Mouse (Mus musculus): ENCODE measurements at regions not wholly inside any gene's neighbourhood (a gene's known extent, or its start where the extent isn't known, plus 50 kb on each side); places are given as distances from the start of the nearest gene placed in this dataset.

DNA sequence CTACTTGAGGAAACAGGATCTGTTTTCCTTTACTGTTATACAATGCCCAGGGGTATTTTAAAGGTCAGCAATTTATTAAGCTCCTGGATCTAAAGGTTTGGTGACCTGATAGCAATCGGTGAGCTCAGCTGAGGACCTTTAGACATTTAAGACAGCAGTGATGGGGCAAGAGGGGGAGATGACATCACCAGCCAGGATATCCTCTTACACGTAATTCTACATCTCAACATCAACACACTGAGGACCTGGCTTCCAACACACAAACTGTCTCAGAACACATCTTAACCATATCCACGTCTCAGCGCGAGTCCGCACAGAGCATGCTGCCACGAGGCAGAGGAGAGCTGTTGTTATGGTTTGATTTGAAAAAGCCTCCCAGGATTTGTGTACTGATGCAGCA is 69.2 kb downstream of the Nhlrc3 start:
- DNase-seq (ENCODE audit: extremely low spot score in 1 of 2, low spot score in 1 of 2): no peak

DNA sequence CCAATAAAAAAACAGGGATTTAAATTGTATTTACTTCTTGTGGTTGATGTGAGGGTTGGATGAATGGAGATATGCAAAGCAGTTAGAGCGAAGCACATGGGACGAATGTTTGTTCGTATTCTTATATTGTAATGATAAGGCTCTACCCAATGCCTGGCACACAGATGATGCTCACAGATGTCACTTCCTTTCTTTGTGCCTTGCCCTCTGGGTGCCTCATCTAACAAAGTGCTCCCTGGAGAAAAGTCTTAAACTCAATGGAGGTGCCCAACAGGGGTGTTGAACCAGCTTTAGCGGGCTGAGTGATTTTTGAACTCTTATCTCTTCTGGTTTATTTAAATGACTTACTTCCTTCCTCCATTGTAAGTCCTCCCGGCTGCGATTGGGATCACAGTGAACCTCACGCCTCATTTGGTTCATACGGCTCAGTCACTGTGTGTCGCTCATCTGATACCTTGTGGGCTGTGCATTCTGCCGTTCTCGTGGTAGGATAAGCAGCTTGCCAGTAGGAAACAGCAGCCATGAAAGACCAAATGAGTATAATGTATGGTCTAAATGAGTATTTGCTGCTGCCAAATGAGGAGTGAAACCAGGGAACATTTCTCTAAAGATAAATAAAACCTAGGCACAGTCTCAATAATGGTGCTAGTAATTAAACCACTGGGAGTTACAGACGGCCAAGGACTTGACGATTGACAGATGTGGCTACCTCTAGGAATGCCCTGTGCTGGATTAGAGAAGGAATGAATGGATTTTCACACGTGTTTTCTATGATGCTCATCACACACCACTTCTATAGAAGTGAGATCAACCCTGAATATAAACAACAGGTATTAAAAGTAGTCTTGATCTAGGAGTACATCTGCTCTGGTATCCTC is 81.2 kb downstream of the Nhlrc3 start:
- DNase-seq (ENCODE audit: extremely low spot score in 1 of 2, low spot score in 1 of 2): no peak

DNA sequence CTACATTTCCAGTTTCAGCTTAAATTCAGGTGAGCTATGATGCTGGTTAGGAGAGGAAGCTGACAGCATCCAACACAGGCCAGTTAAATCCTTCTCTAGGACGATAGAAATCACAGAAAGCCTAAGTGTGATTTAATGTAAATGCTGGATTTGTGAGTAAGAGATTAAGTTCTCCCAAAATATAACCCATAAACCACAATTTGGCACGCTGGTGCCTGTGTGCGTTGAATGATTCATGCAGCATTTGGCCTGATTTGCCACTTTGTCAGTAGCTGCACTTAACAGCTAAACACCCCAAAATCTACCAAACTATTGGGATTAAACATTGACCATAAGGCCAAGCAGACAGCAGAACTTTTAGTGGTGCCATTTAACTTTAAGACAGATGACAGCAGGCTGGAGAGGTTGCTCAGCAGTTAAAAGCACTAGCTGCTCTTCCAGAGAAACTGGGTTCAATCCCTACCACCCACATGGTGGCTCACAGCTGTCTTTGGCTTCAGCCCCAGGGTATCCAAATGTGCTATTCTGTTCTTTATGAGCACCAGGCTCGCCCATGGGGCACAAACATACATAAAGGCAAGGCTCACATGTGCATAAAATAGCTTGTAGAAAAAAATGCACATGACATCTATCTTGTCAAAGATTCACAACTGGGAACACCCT is 83.5 kb downstream of the Nhlrc3 start:
- peak; percentile 22 to 73 for DNase-seq (ENCODE audit: extremely low spot score in 1 of 2, low spot score in 1 of 2)

DNA sequence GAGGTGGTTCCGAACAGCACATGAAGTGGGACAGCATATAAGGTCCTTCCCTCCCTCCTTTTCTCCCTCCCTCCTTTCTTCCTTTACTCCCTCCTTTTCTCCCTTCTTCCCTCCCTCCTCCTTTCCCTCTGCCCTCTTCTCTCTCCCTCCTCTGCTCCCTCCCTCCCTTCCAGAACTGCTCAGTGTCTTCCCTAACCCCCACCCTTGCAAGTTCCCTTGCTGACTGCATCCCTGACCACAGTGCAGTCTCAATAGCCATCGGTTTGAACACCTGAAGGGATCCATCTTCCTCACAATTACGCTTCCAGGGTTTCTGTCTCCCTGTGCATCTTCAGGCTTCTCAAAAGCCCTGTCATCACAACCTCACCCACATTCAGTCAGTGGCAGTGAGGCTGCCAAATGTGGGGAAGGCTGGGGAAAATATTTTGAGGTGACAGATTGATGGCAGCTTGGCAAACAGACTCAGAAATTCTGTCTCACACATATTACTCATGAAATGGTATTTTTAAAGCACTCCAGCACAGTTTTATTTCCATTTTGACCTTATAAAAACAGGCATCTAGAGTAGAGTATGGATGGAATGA is 86.2 kb downstream of the Nhlrc3 start:
- DNase-seq (ENCODE audit: extremely low spot score in 1 of 2, low spot score in 1 of 2): peak; percentile 62 to 82

DNA sequence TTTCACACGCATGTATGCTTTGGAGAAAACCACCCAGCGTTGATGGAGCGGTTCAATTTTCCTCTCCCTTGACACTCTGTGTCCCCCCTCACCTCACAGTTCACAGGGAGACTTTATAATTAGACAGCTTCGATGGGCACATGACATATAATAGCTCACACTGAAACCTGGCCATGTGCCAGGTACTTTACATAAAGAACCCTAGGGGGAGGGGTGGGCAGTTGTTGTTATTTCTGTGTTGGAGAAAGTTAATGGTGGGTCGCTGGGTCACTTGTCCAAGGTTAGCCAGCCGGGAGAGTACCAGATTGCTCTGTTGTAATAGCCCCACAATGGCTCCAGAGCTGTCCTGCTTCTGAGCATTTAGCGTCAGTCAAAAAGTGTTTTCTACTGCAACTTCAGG is 90.2 kb downstream of the Nhlrc3 start:
- DNase-seq (ENCODE audit: extremely low spot score in 1 of 2, low spot score in 1 of 2): no peak

DNA sequence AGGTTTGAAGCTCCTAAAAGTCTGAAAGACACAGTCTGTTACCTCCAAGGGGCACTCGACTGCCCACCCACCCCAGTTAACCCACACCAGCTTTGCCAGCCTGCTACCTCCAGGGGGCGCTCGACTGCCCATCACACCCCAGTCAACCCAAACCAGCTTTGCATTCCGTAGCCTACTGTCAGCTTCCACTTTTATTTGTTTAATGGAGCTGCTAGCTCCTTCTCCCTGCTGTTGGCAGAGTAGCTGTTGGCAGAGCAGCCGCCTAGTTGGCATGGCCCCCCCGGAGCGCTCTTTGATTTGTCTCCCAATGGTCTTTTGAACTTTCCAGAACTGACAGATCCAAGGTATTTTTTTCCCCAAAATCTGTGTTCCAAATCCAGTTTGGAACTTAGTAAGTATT is 91.2 kb downstream of the Nhlrc3 start:
- peak in 1 of 2 experiments; percentile 44 for DNase-seq (ENCODE audit: extremely low spot score in 1 of 2, low spot score in 1 of 2)

DNA sequence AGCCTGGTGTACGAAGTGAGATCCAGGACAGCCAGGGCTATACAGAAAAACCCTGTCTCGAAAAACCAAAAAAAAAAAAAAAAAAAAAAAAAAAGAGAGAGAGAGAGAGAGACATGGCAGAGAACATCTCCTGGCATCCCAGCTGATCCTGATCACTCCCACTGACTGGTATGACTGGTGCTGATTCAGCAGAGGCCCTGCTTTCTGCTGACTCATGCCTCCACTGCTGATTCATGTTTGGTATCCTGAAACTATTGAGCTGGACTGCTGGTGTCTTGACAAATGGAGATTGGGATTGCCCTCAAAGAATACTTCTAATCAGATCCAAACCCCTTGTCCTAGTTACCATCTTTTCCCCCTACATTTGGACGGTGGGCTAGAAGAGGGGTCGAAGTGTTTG is 101.9 kb downstream of the Nhlrc3 start:
- DNase-seq (ENCODE audit: extremely low spot score in 1 of 2, low spot score in 1 of 2): no peak

DNA sequence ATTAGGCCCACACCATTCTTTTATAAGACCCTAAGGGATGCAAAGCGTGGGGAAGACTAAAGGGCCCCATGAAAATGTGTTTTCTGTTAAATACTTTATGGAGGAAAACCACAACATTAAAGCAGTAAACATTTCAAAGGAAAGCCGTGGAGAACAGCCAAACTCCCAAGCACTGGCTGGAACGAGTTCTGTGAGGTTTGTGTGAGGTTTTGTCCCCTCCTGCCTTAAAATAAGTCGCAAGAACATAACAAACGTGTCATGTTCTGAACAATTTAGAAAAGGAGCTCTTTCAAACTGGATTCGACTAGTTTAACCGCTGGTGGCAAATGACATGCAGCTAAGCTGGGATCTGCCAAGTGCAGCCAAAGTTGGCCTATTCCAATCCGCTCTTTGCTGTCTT is 109.4 kb downstream of the Nhlrc3 start:
- no peak for DNase-seq (ENCODE audit: extremely low spot score in 1 of 2, low spot score in 1 of 2)

DNA sequence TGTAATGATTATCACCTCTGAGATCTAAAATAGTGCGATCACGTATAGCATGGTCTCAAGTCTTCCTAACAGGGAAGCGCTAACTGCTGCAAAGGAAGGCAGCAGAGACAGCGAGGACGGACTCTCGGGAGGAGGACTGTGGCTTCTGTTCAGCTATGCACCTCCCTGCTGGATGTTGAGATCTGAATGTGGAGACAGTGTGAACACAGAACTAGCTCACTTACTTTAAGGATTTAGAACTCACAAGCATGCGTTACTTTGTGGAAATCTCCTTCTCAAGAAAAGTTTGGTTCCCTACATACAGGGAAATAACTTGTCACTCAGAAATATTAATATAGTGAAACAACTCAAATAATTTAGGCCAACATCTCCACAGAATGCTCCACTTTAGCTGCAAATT is 109.8 kb downstream of the Nhlrc3 start:
- DNase-seq (ENCODE audit: extremely low spot score in 1 of 2, low spot score in 1 of 2): no peak

DNA sequence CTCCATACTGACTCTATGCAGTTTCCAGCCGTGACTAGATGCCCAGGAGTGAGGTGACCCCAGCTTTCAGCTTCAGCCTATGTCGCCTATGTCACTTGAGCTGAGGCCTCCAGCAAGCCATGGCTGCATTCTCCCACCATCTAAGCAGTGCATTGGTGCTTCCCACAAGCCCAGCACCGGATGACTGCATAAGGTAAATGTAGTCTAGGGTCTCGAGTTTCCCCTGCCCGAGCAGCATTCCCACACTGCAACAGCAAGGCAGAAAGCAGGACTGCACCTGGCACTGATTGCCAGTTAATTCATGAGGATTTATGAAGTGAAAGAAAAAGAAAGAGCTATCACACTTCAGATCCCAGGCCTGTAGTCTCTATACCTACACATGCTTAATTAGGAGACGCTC is 119.5 kb downstream of the Nhlrc3 start:
- DNase-seq (ENCODE audit: extremely low spot score in 1 of 2, low spot score in 1 of 2): no peak

DNA sequence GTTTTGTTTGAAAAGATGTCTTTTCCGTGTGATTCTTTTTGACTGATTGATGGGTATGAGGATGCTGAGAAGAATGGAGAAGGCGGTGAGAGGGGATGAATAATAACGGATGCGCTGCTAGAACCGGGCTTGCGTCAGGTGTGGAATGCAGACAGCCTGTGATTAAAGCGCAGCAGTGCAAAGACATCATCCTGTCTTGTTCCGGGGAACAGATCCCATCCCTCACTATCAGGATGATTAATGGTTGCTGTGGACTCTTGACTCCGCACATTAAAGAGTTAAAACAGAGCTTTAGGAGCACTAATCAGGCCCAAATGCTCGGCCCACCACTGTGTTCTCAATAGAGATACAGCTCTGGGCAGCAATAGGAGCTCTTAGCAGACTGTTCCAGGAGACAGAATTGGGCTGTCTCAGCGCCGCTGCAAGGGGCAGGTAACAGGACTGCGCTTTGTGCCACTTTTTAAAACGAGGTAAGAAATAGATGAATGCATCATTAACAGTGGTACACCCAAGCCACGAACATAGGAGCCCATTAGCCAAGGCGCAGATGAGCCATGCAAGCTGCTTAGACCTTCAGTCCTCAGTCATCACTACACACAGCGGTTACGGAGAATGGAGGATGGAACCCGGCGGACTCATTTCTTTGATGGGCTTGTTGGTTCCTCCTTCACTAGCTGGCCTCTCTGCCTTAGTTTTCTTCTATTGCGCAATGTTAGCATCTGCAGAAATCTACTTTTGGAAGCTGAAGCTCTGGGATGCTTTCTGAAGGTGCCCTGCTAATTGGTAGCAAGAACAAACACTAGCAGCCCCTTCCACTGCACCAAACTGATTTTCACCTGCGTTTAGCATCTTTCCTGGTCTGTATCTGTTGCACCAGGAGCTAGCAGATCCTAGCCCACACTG is 121.6 kb downstream of the Nhlrc3 start:
- DNase-seq (ENCODE audit: extremely low spot score in 1 of 2, low spot score in 1 of 2): no peak

DNA sequence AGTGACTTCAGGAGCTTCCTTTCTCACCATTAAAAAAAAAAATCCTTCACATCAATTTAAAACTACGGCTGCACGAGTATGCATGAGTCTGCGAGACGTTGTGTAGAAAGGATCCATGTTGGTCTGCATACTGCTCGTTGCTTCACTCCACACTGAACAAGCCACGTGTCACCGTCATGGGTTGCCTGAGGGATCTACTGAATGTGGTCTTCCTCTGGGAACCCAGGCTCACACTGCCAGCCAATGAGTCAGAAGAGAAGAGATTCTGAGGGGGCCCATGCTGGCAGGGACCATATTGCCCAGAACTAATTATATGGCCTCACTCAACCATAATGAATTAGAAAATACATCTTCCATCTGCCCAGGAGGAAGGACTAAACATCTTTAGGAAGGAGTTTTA is 124.6 kb downstream of the Nhlrc3 start:
- DNase-seq (ENCODE audit: extremely low spot score in 1 of 2, low spot score in 1 of 2): no peak

DNA sequence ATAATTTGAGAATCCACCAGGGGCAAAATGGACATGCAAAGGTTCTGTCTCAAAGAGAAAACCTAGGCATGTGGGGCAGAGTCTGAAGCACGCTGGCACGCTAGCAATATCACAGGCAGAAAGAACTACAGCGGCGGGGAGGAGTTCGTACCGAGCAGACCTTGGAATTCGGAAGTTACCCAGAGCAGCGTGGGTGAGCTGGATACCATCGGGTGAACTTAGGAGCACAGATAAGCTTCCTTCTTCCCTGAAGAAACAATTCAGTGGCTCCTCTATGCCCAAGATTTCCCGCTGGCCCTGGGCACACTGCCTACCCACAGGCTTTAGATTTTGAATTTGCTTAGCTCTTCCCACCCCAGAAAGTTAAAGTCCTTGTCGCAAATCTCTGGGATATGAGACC is 129.1 kb downstream of the Nhlrc3 start:
- DNase-seq (ENCODE audit: extremely low spot score in 1 of 2, low spot score in 1 of 2): no peak

DNA sequence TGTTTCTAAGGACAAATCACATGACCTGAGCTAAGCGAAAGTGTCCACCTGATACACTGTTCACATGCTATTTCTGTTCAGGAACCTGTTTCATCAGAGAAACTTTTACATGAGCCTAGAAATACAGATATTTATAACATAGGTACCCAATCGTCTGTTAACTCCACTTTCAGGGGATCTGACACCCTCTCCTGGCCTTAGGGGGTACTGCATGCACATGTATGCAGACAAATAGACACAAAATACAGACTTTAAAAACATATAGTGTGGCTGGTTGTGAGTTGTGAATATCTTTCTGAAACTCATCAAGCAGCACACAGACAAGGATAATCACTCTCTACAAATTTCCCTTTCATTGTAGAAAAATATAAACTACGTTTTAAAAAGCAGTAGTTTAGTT is 133.6 kb downstream of the Nhlrc3 start:
- peak in 1 of 2 experiments; percentile 29 for DNase-seq (ENCODE audit: extremely low spot score in 1 of 2, low spot score in 1 of 2)

DNA sequence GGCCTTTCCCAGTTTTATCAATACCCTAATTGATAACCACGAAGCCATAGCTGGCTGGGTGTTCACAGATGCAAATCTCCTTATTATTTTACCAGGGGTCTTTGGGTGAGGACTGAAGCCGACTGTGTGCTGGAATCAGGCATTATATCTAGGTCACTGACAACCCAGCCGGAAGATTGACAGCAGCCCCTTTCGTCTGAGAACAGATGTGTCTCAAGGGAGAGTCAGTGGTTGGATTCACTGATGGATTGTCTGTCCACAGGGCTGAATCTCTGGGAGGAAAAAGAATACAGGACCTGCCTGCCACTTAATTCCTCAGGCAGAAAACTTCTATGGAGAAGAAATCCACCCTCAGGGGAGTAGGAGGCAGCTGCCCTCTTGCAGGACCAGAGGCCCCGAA is 135.7 kb downstream of the Nhlrc3 start:
- DNase-seq (ENCODE audit: extremely low spot score in 1 of 2, low spot score in 1 of 2): no peak

DNA sequence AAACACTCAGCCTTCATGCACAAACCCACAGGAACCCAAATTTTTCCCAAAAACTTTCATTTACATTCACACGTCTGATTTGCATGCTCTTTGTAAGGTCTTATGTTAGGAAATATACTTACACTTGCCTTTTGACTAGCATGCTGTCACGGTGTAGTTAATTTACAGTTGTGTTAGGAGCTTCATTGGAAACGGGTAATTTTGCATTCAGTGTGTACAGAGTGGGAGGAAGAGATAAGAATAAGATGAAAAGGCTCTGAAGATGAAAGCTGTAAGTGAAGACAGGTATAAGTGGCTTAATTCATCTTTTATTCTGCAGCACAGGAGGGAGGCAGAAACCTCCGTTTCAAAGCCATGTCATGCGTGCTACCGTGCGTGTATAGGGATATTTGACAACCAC is 136.2 kb downstream of the Nhlrc3 start:
- DNase-seq (ENCODE audit: extremely low spot score in 1 of 2, low spot score in 1 of 2): no peak

DNA sequence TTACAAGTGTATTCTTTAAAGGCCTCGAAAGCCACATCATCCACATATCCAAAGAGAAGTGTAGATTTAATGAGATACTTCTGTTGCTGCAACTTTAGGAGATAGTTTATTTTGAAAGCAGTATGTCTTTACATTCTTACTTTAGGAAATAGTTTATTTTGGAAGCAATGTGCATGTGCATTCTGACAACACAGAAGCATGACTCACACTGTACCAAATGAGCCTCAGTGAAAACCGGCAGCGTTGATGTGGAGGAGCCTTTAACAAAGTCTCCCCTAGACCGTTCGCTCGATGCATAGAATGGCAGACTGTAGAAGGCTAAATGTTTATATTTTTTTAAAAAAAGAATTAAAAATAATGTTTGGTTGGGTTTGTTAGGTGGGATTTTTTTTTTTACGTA is 138.1 kb downstream of the Nhlrc3 start:
- DNase-seq (ENCODE audit: extremely low spot score in 1 of 2, low spot score in 1 of 2): peak in 1 of 2 experiments; percentile 45

DNA sequence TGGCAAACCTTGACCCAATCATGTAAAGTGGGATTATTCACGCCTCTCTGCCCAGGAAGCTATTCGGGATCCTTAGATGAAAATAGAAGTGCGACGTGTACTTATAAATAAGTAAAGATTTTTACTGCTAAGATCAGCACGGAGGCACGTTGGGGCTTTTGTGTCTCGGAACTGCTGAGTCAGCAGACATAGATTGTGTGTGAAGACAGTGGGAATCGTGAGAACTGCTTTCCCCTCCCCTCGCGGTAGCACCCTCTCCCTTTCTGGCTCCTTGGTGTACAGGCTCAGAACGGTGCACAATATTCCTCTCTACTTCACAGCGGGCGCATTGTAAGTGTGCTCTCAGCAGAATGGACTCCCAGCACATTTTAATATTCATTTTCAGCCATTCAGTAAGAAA is 138.7 kb downstream of the Nhlrc3 start:
- DNase-seq (ENCODE audit: extremely low spot score in 1 of 2, low spot score in 1 of 2): no peak

DNA sequence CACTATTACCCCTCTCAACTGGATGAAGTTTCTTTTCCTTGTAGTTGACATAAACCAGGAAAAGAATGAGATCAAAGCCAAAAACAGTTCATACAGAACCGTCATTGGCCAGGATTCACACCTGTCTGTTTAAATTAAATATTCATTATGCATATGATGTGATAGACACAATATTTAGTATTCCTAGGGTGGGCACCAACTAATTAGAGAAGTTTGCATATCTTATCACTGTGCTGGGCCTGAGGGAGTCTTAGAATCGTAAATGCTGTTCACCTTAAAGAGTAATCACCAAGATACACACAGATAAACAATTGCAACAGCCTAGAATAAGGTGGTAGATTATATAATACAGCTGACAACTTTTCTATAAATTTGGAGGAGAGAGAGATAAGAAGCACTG is 147.7 kb downstream of the Nhlrc3 start:
- no peak for DNase-seq (ENCODE audit: extremely low spot score in 1 of 2, low spot score in 1 of 2)
